Mouse (Mus musculus) kidney, adult 2 months (tissue): ENCODE data around the gene Ptprd.

ENCODE experiments used
- CTCF ChIP-seq: fragments of 200-500 bp; conservative IDR thresholded peaks from 2 replicates; pipeline ENCODE4 v1.5.1; 2011; ENCODE audit warnings: low read depth, mild to moderate bottlenecking, control low read depth, low read length, moderate library complexity, mixed read lengths; ENCODE audit not compliant: insufficient read depth, insufficient read length
- POLR2A ChIP-seq: fragments of 200-500 bp; IDR thresholded peaks from one replicate; pipeline ENCODE4 v1.6.1; 2011; ENCODE audit warnings: low read depth, low read length, control low read depth

DNA sequence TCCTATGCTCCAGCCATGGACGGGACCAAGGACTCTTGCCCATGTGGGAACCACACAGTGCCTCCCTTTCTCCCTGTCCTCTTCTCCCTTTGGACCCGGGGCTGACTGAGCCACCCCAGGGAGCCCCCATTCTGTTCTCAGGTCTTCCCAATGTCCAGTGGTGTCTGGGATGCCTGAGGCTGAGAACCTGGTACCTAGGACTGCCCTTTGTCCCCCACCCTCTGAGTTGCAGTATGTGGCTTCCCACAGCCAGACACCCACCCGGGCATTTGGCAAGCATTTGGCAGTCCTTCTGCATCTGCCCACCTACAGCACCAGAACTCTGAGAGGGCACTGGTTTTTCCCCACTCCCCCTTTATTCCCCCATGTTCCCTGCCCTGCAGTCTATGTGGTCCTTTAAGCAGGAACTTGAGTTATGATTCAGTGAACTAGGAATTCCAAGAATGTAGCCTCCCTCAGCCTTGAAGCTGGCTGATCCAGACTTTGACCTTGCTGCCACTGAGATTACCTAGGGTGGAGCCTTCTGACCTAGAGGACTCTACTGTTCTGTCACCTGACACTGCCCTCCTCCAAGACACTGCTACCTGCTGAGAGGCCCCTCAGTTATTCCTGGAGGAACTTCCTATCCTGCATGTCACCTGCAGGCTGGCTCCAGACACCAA, 901.5 kb downstream of the Ptprd start:
- TF ChIP-seq CTCF (no peak), POLR2A (no peak)
